Mouse (Mus musculus): Measurements from ENCODE around the gene Rp2.

The Rp2 gene

DNA sequence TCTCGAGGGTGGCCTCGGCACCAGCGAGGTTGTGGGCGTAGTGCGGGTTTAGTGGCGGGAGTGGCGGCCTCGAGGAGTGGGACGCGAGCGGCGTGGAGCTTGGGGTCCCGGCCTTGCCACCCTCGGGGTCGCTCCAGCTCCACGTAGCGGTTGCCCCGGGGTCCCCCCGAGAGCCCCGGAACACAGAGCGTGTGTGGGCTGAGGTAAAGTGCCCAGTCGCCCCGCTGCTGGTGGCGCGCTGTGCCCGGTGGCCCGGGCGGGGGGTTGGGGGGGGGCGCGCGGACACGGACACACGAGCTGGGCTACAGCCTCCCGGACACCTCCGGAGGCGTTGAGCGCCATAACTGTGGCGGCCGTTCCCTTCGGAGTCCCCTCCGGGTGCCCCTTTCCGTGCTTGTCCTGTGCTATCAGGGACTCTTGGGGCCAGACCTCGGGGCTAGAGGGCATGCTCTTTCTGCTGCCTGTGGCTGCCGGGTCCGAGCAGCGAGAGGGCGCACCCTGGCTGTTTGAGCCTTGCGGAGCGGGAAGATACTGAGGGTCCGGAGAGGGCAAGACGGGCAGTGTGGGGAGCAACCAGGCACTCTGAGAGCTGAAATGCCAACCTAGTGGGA lies 61.7 kb downstream of the Rp2 start:
- DNase-seq, result peak; percentile 11

All from right cerebral cortex, postnatal 4 days (tissue).